ENCODE assay signal across 20 mouse cellular contexts in genomic region chr11:63791004-63791862, GRCm38 (mm10).
DNase-seq lines count a peak whose midpoint lies in the region; ATAC-seq and TF ChIP-seq lines count a peak whose summit lies in the region.
"Had no signal": no experiment of that assay in that cellular context is flagged by ENCODE, and none has a peak within 500 bp of the region (broad histone marks: within the 10 kb centered on the region; RNA-seq: fewer than 3 reads in every experiment).

No protein-coding gene starts in this region.

- ATAC-seq in embryonic facial prominence, embryonic 14.5 days (ENCODE audit: low read depth), result no peak
- no peak for ATAC-seq in heart, embryonic 11.5 days (replicated peaks; ENCODE audit: insufficient number of reproducible peaks, low FRiP score, low TSS enrichment)
- no peak for ATAC-seq in liver, embryonic 12.5 days
- ATAC-seq in liver, postnatal 0 days, result no peak
- ATAC-seq: intestine, embryonic 16.5 days; Patski had no signal

- WGBS in embryonic facial prominence, embryonic 14.5 days, result 69% methylated on average over 13 of the region's 13 CpGs
- WGBS in embryonic facial prominence, embryonic 10.5 days, result 59% methylated on average over 13 of the region's 13 CpGs
- WGBS in heart, embryonic 11.5 days (ENCODE audit: insufficient replicate concordance), result 36% methylated on average over 13 of the region's 13 CpGs
- 79% methylated on average over 13 of the region's 13 CpGs for WGBS in liver, adult 2 months
- WGBS in liver, embryonic 12.5 days (ENCODE audit: insufficient replicate concordance), result 42% methylated on average over 13 of the region's 13 CpGs
- WGBS in liver, postnatal 0 days (ENCODE audit: insufficient replicate concordance), result 68% methylated on average over 13 of the region's 13 CpGs

- no peak for TF ChIP-seq CTCF in liver, adult 2 months (IDR thresholded peaks at IDR 0.05; ENCODE audit: low read depth, low read length)
- TF ChIP-seq CTCF in liver, postnatal 0 days (IDR thresholded peaks at IDR 0.05; ENCODE audit: low read depth), result no peak

- H3K4me3 ChIP-seq in embryonic facial prominence, embryonic 14.5 days (ENCODE audit: low read depth, low read length), result no peak overlapping the region
- no peak overlapping the region for H3K4me3 ChIP-seq in embryonic facial prominence, embryonic 10.5 days
- no peak overlapping the region for H3K4me3 ChIP-seq in heart, embryonic 11.5 days (ENCODE audit: low read depth, low read length)
- H3K4me3 ChIP-seq in liver, adult 2 months (ENCODE audit: insufficient read depth, low read depth, low read length), result no peak overlapping the region
- no peak overlapping the region for H3K4me3 ChIP-seq in liver, embryonic 12.5 days
- no peak overlapping the region for H3K4me3 ChIP-seq in liver, postnatal 0 days (ENCODE audit: low read depth, low read length)
- H3K4me3 ChIP-seq: erythroblast, embryonic 14.5 days; hindbrain, embryonic 13.5 days; layer of hippocampus, adult 2 months; limb, embryonic 10.5 days had no signal

- no peak for TF ChIP-seq POLR2A in liver, adult 2 months (IDR thresholded peaks at IDR 0.05; ENCODE audit: extremely low read depth, insufficient read depth, low read length)

- H3K79me2 ChIP-seq in liver, adult 2 months (ENCODE audit: control insufficient read depth, insufficient read depth, low read length), result no peaks in the 10 kb centered on the region

- no peaks in the 10 kb centered on the region for H3K9me3 ChIP-seq in embryonic facial prominence, embryonic 14.5 days (ENCODE audit: control insufficient read depth, low read length)
- no peaks in the 10 kb centered on the region for H3K9me3 ChIP-seq in embryonic facial prominence, embryonic 10.5 days
- no peaks in the 10 kb centered on the region for H3K9me3 ChIP-seq in heart, embryonic 11.5 days (replicated peaks; ENCODE audit: control insufficient read depth, low read length)
- H3K9me3 ChIP-seq in liver, embryonic 12.5 days (replicated peaks), result no peaks in the 10 kb centered on the region
- no peaks in the 10 kb centered on the region for H3K9me3 ChIP-seq in liver, postnatal 0 days (ENCODE audit: low read length)
- H3K9me3 ChIP-seq: hindbrain, embryonic 13.5 days; limb, embryonic 10.5 days had no signal

- no peak overlapping the region for H3K4me2 ChIP-seq in embryonic facial prominence, embryonic 14.5 days (ENCODE audit: low read depth, low read length)
- 0 out of 2 replicates have a peak overlapping the region, but pooled peaks have one; percentile 7 for H3K4me2 ChIP-seq in heart, embryonic 11.5 days
- no peak overlapping the region for H3K4me2 ChIP-seq in liver, embryonic 12.5 days
- H3K4me2 ChIP-seq in liver, postnatal 0 days (ENCODE audit: low read depth, low read length), result no peak overlapping the region
- H3K4me2 ChIP-seq: hindbrain, embryonic 13.5 days had no signal

- peak; percentile 23 for DNase-seq in embryonic facial prominence, embryonic 14.5 days (ENCODE audit: low spot score)
- no peak for DNase-seq in embryonic facial prominence, embryonic 10.5 days (ENCODE audit: low spot score)
- DNase-seq in heart, adult 8-10 months (ENCODE audit: low spot score), result no peak
- peak; percentile 54 for DNase-seq in liver, adult 2 months (ENCODE audit: extremely low read depth, low read depth, low spot score)
- DNase-seq in liver, postnatal 0 days, result no peak
- no peak for DNase-seq in kidney, postnatal 4 days
- DNase-seq: adrenal gland, postnatal 36 days; cerebellum, adult 9-11 months; right cerebral cortex, postnatal 14 days; thymus, postnatal 14 days had no signal

- TF ChIP-seq EP300 in liver, postnatal 0 days (IDR thresholded peaks at IDR 0.05; ENCODE audit: low read depth), result no peak

- H3K36me3 ChIP-seq in embryonic facial prominence, embryonic 14.5 days (ENCODE audit: control insufficient read depth, insufficient read depth, low read length), result no peaks in the 10 kb centered on the region
- H3K36me3 ChIP-seq in embryonic facial prominence, embryonic 10.5 days (replicated peaks), result no peaks in the 10 kb centered on the region
- H3K36me3 ChIP-seq in heart, embryonic 11.5 days (ENCODE audit: control insufficient read depth, insufficient read depth, low read length), result no peaks in the 10 kb centered on the region
- H3K36me3 ChIP-seq in liver, adult 2 months (ENCODE audit: control insufficient read depth, insufficient read depth, low read length), result no peaks in the 10 kb centered on the region
- no peaks in the 10 kb centered on the region for H3K36me3 ChIP-seq in liver, embryonic 12.5 days
- H3K36me3 ChIP-seq in liver, postnatal 0 days (replicated peaks; ENCODE audit: insufficient read depth, low read length), result no peaks in the 10 kb centered on the region
- H3K36me3 ChIP-seq: hindbrain, embryonic 13.5 days; limb, embryonic 10.5 days had no signal

- no peaks in the 10 kb centered on the region; the same call in 1 of the 2 replicates for H3K27me3 ChIP-seq in embryonic facial prominence, embryonic 14.5 days (replicated peaks; ENCODE audit: control insufficient read depth, insufficient read depth, low read length)
- H3K27me3 ChIP-seq in embryonic facial prominence, embryonic 10.5 days (replicated peaks; ENCODE audit: low read depth, poor library complexity, severe bottlenecking), result peaks cover 69% of the 10 kb centered on the region
- H3K27me3 ChIP-seq in heart, embryonic 11.5 days (ENCODE audit: control insufficient read depth, insufficient read depth, low read length), result no peaks in the 10 kb centered on the region
- no peaks in the 10 kb centered on the region for H3K27me3 ChIP-seq in liver, adult 2 months (ENCODE audit: control insufficient read depth, insufficient read depth, low read length)
- no peaks in the 10 kb centered on the region for H3K27me3 ChIP-seq in liver, embryonic 12.5 days (replicated peaks)
- no peaks in the 10 kb centered on the region for H3K27me3 ChIP-seq in liver, postnatal 0 days (ENCODE audit: insufficient read depth, low read length)

- no peak overlapping the region for H3K9ac ChIP-seq in embryonic facial prominence, embryonic 14.5 days (ENCODE audit: low read depth, low read length)
- no peak overlapping the region for H3K9ac ChIP-seq in heart, embryonic 11.5 days (ENCODE audit: low read depth, low read length)
- no peak overlapping the region for H3K9ac ChIP-seq in liver, adult 2 months (ENCODE audit: low read depth, low read length)
- H3K9ac ChIP-seq in liver, embryonic 12.5 days, result no peak overlapping the region
- H3K9ac ChIP-seq in liver, postnatal 0 days (replicated peaks), result no peak overlapping the region
- H3K9ac ChIP-seq: hindbrain, embryonic 13.5 days had no signal

- no peak overlapping the region for H3K27ac ChIP-seq in embryonic facial prominence, embryonic 14.5 days (replicated peaks; ENCODE audit: low read depth, low read length)
- no peak overlapping the region for H3K27ac ChIP-seq in embryonic facial prominence, embryonic 10.5 days (replicated peaks)
- no peak overlapping the region for H3K27ac ChIP-seq in heart, embryonic 11.5 days (ENCODE audit: low read depth, low read length)
- no peak overlapping the region; the same call in 1 of the 2 replicates for H3K27ac ChIP-seq in liver, adult 2 months (replicated peaks; ENCODE audit: insufficient read depth, low read depth, low read length)
- no peak overlapping the region for H3K27ac ChIP-seq in liver, embryonic 12.5 days
- H3K27ac ChIP-seq in liver, postnatal 0 days (ENCODE audit: low read depth), result peak overlapping the region; percentile 34; the same call in 1 of the 2 replicates
- H3K27ac ChIP-seq: hindbrain, embryonic 13.5 days; kidney, postnatal 0 days; layer of hippocampus, adult 2 months; limb, embryonic 10.5 days; stomach, postnatal 0 days had no signal

- peaks cover 15% of the 10 kb centered on the region for H3K4me1 ChIP-seq in embryonic facial prominence, embryonic 14.5 days (ENCODE audit: control insufficient read depth, insufficient read depth, low read length)
- peaks cover 36% of the 10 kb centered on the region for H3K4me1 ChIP-seq in embryonic facial prominence, embryonic 10.5 days
- peaks cover 3% of the 10 kb centered on the region; the same call in 1 of the 2 replicates for H3K4me1 ChIP-seq in heart, embryonic 11.5 days (ENCODE audit: control insufficient read depth, insufficient read depth, low read length)
- peaks cover 2% of the 10 kb centered on the region; the same call in 1 of the 2 replicates for H3K4me1 ChIP-seq in liver, adult 2 months (ENCODE audit: control insufficient read depth, insufficient read depth, low read length)
- H3K4me1 ChIP-seq in liver, embryonic 12.5 days, result no peaks in the 10 kb centered on the region
- H3K4me1 ChIP-seq in liver, postnatal 0 days (ENCODE audit: insufficient read depth), result no peaks in the 10 kb centered on the region

Comparison
In these comparisons a context has a peak if more than half of its experiments do, and no peak if none do; other contexts are left out.
1. DNase-seq: peak in embryonic facial prominence, embryonic 14.5 days (single experiment) and liver, adult 2 months (single experiment); none in embryonic facial prominence, embryonic 10.5 days (single experiment), heart, adult 8-10 months (single experiment), liver, postnatal 0 days (single experiment) and kidney, postnatal 4 days (0 of 2).